Mouse (Mus musculus): ENCODE measurements around the gene Il18. TPM values are rescaled to one million over a fixed set of nuclear protein-coding genes. Genes with fewer than 3 reads are reported as not detected.
A peak's percentile ranks its signal among the peaks of the same experiment; 100 is the strongest.

Gene Il18
- total and polyA plus RNA-seq, 3 experiments = not detected

DNA sequence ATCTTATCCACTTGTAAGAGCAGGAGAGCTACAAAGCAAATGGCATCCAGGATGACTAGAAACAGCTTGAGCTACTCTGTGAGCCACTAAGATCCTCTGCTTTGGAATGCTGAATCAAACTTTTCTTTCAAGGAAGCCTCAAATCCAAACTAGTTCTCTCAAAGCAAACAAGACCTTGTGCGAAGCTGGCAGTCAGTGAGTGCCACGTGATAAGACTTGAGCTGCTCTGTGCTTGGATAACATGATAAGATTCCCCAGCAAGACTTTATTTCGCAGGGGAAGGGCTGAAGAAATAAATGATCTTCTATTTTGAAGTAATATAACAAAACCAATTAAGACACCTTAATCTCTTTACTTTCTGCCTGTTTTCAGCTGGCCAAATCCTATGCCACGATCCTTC lies 11.3 kb downstream of the Il18 start:
- Histone ChIP-seq H3K36me3 (ENCODE audit: control insufficient read depth in 1 of 2, insufficient read depth in 2 of 2, low read length in 2 of 2) (no peaks in the 10 kb centered on the region), H3K79me2 (ENCODE audit: control insufficient read depth, insufficient read depth, low read length, poor library complexity) (no peaks in the 10 kb centered on the region), H3K9ac (ENCODE audit: control insufficient read depth, low read depth, low read length, poor library complexity, severe bottlenecking) (no peak overlapping the region), H3K27me3 (ENCODE audit: control insufficient read depth in 1 of 2, insufficient read depth in 2 of 2, low read length in 2 of 2) (peaks cover 2 to 3% of the 10 kb centered on the region in 2 experiments; a peak in 3 of 4 replicates), H3K4me1 (ENCODE audit: control insufficient read depth in 1 of 2, insufficient read depth in 2 of 2, low read length in 2 of 2) (no peaks in the 10 kb centered on the region), H3K4me3 (ENCODE audit: control insufficient read depth in 1 of 2, insufficient read depth in 1 of 2, low read depth in 2 of 2, low read length in 2 of 2) (no peak overlapping the region), H3K27ac (ENCODE audit: control insufficient read depth, low read depth, low read length) (no peak overlapping the region), H3K9me3 (replicated peaks; ENCODE audit: insufficient read depth, low read length) (no peaks in the 10 kb centered on the region)
- TF ChIP-seq RAD21 (IDR thresholded peaks at IDR 0.05; ENCODE audit: low read depth, low read length) (no peak), MEF2A (IDR thresholded peaks at IDR 0.05; ENCODE audit: extremely low read depth, insufficient replicate concordance, low read depth, low read length, poor library complexity, severe bottlenecking) (no peak), MYC (IDR thresholded peaks at IDR 0.05; ENCODE audit: low read depth, low read length) (no peak), USF1 (IDR thresholded peaks at IDR 0.05; ENCODE audit: low read depth, low read length) (peak; percentile 79), POLR2A (IDR thresholded peaks at IDR 0.05; ENCODE audit: control insufficient read depth in 1 of 2, insufficient read depth in 1 of 2, low read depth in 1 of 2, low read length in 2 of 2, poor library complexity in 1 of 2) (no peak), UBTF (IDR thresholded peaks at IDR 0.05; ENCODE audit: borderline replicate concordance, insufficient read depth, low read depth, low read length) (no peak), USF2 (IDR thresholded peaks at IDR 0.05; ENCODE audit: borderline replicate concordance in 1 of 2, insufficient read depth in 1 of 2, low read depth in 1 of 2, low read length in 2 of 2) (peak in 1 of 2 experiments; percentile 7; a peak in 1 of 4 replicates), SMC3 (IDR thresholded peaks at IDR 0.05; ENCODE audit: low read depth, low read length) (no peak), ELF1 (IDR thresholded peaks at IDR 0.05; ENCODE audit: low read depth, low read length) (no peak), POLR2AphosphoS2 (IDR thresholded peaks at IDR 0.05; ENCODE audit: low read length) (no peak), MAX (IDR thresholded peaks at IDR 0.05; ENCODE audit: low read length) (peak; percentile 62), CHD1 (IDR thresholded peaks at IDR 0.05; ENCODE audit: low read depth, low read length) (no peak), NRF1 (IDR thresholded peaks at IDR 0.05; ENCODE audit: insufficient read depth, low read depth, low read length, poor library complexity, severe bottlenecking) (no peak)
- peak; percentile 21 for DNase-seq (ENCODE audit: low read depth, low spot score)

DNA sequence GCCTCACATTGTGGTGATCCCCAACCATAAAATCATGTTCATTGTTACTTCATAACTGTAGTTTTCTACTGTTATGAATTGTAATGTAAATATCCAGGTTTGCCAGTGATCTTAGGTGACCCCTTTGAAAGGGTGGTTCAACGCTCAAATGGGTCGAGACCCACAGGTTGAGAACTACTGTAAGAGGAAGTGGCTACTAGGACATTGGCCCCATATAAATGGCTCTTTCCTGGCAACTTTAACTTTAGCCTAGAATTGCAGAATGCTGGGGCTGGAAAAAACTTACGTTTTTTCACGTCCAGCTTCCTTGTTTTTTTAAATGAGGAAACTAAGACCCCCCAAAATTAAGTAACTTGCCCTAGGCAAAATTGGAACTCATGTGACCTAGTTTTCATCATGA lies 12.7 kb downstream of the Il18 start:
- TF ChIP-seq MAFK (IDR thresholded peaks at IDR 0.05; ENCODE audit: borderline replicate concordance, low read depth, low read length) = no peak
- TF ChIP-seq ZNF384 (IDR thresholded peaks at IDR 0.05; ENCODE audit: low read depth, low read length) = no peak
- no peak for TF ChIP-seq ZKSCAN1 (IDR thresholded peaks at IDR 0.05; ENCODE audit: low read depth, low read length)

More for the DNA sequence above, 12.7 kb downstream of the Il18 start:
- Histone ChIP-seq H3K9ac (ENCODE audit: control insufficient read depth, low read depth, low read length, poor library complexity, severe bottlenecking) (no peak overlapping the region), H3K27me3 (ENCODE audit: control insufficient read depth in 1 of 2, insufficient read depth in 2 of 2, low read length in 2 of 2) (no peaks in the 10 kb centered on the region; a peak in 3 of 4 replicates), H3K79me2 (ENCODE audit: control insufficient read depth, insufficient read depth, low read length, poor library complexity) (no peaks in the 10 kb centered on the region), H3K4me1 (ENCODE audit: control insufficient read depth in 1 of 2, insufficient read depth in 2 of 2, low read length in 2 of 2) (no peaks in the 10 kb centered on the region), H3K9me3 (replicated peaks; ENCODE audit: insufficient read depth, low read length) (no peaks in the 10 kb centered on the region), H3K27ac (ENCODE audit: control insufficient read depth, low read depth, low read length) (no peak overlapping the region), H3K4me3 (ENCODE audit: control insufficient read depth in 1 of 2, insufficient read depth in 1 of 2, low read depth in 2 of 2, low read length in 2 of 2) (no peak overlapping the region), H3K36me3 (ENCODE audit: control insufficient read depth in 1 of 2, insufficient read depth in 2 of 2, low read length in 2 of 2) (no peaks in the 10 kb centered on the region)
- no peak for DNase-seq (ENCODE audit: low read depth, low spot score)

Measured in MEL (cell line).